Mouse (Mus musculus): ENCODE measurements around the gene Tiam1.

DNA sequence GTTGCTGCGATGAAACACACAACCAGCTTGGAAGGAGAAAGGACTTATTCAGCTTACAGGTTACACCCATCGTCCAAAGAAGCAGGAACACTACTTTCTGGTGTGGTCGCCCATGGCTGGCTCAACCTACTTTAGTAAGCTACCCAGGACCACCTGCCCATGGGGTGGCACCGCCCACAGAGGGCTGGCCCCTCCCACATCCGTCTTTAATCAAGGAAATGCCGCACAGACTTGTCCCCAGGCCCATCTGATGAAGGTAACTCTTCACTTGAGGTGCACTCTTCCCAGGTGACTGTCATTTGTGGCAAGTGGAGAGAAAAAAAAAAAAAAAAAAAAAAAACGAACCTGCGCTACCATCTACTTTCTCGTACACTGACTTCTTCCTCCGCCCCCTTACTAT is 381.0 kb downstream of the Tiam1 start:
- no peak for TF ChIP-seq CTCF (IDR thresholded peaks at IDR 0.05; ENCODE audit: low read depth, low read length)
- TF ChIP-seq GATA2 (IDR thresholded peaks at IDR 0.05; ENCODE audit: borderline replicate concordance, low read depth, low read length): no peak
- TF ChIP-seq GATA1 (IDR thresholded peaks at IDR 0.05; ENCODE audit: borderline replicate concordance, low read length): no peak
- TF ChIP-seq TAL1 (conservative IDR thresholded peaks at IDR 0.05; ENCODE audit: low read depth, low read length): no peak
- TF ChIP-seq POLR2AphosphoS5 (IDR thresholded peaks at IDR 0.05; ENCODE audit: insufficient replicate concordance, low read depth, low read length): no peak
